Mouse (Mus musculus) Patski (cell line): Measurements from ENCODE around the gene Ssrp1. TPM values are rescaled to one million over a fixed set of nuclear protein-coding genes. Genes with fewer than 3 reads are reported as not detected.
A peak's percentile ranks its signal among the peaks of the same experiment; 100 is the strongest.

Experiments
- ATAC-seq: fragments of 100-300 bp; one replicate; pipeline ENCODE4 v1.8.0; 2021
- CTCF ChIA-PET: fragments of 350-600 bp; sonication (Branson Sonifier 250); formaldehyde crosslinking; loops from one replicate; lab custom pipeline; 2022; ENCODE audit warnings: inconsistent platforms; lab: Charles Lee
- POLR2A ChIA-PET: fragments of 350-600 bp; sonication (Branson Sonifier 250); formaldehyde crosslinking; loops from one replicate; lab custom pipeline; 2022; ENCODE audit warnings: antibody characterized with exemption, inconsistent platforms; lab: Charles Lee
- DNase-seq: peaks from one replicate; pipeline ENCODE4 v3.0.0-alpha.2; 2011; ENCODE audit warnings: low read depth, low spot score
- H3K27me3 ChIP-seq: fragments of 371-371 bp; one replicate; pipeline ENCODE4 v1.5.1; 2021
- CTCF ChIP-seq: fragments of 100-300 bp; IDR thresholded peaks from one replicate; pipeline ENCODE4 v1.5.1; 2021
- in situ Hi-C: fragments of 300-500 bp; cut with MboI; formaldehyde crosslinking; loops from 3 replicates; pipeline ENCODE4 v1.11.1; 2018; ENCODE audit warnings: low pct_unique_long_range_greater_than_20kb, mixed read lengths
- polyA plus RNA-seq: library from polyadenylated mRNA; unstranded; gene quantifications from one replicate; pipeline ENCODE4 v1.2.3, GENCODE M21; 2021

Gene Ssrp1
- polyA plus RNA-seq, 1 experiment from 2014 or later: 224 TPM

GRCm38 (mm10) chr2:85034169-85034568 is 2.9 kb upstream of the Ssrp1 start:
- no peak for TF ChIP-seq CTCF
- H3K27me3 ChIP-seq: no peaks in the 10 kb centered on the region
- ChIA-PET CTCF (interaction anchor here (1.0 kb wide), 1 partner anchor 11 kb away, joined by 3 read pairs; no protein-coding TSS in a partner anchor), POLR2A (no interaction called here)
- in situ Hi-C loops: loop anchor here (25.0 kb wide), 1 partner anchor 572 kb away; no protein-coding TSS in a partner anchor
- DNase-seq (no peak), ATAC-seq (no peak)

GRCm38 (mm10) chr2:85036507-85037046 is 457 bp upstream of the Ssrp1 start:
- ATAC-seq (peak; percentile 7), DNase-seq (no peak)
- in situ Hi-C loops: loop anchor here (25.0 kb wide), 1 partner anchor 574 kb away; no protein-coding TSS in a partner anchor
- ChIA-PET CTCF (interaction anchor here (0.9 to 1.1 kb wide), 2 partner anchors 10 to 87 kb away, joined by 3 read pairs; no protein-coding TSS in a partner anchor), POLR2A (interaction anchor here (0.6 to 1.6 kb wide), 4 partner anchors 9 to 17 kb away, joined by 3 to 5 read pairs (median 4); no protein-coding TSS in a partner anchor)
- no peaks in the 10 kb centered on the region for H3K27me3 ChIP-seq
- TF ChIP-seq CTCF: no peak

- ATAC-seq (no peak), DNase-seq (no peak)
- H3K27me3 ChIP-seq: no peaks in the 10 kb centered on the region
- in situ Hi-C loops: loop anchor here (25.0 kb wide), 1 partner anchor 576 kb away; no protein-coding TSS in a partner anchor
- POLR2A ChIA-PET: no interaction called here
- TF ChIP-seq CTCF: no peak
- CTCF ChIA-PET: no interaction called here
These were observed 1.3 kb downstream of the Ssrp1 start for GRCm38 (mm10) chr2:85038336-85038735.

- no peak for TF ChIP-seq CTCF
- CTCF ChIA-PET: no interaction called here
- in situ Hi-C loops: loop anchor here (25.0 kb wide), 1 partner anchor 581 kb away; no protein-coding TSS in a partner anchor
- POLR2A ChIA-PET: no interaction called here
- ATAC-seq (no peak), DNase-seq (no peak)
- H3K27me3 ChIP-seq: no peaks in the 10 kb centered on the region
These were observed 6.6 kb downstream of the Ssrp1 start for GRCm38 (mm10) chr2:85043623-85044022.

- DNase-seq (no peak), ATAC-seq (no peak)
- TF ChIP-seq CTCF: no peak
- no peaks in the 10 kb centered on the region for H3K27me3 ChIP-seq
- POLR2A ChIA-PET: interaction anchor here (0.8 to 2.8 kb wide), 3 partner anchors 9 to 39 kb away, joined by 3 to 12 read pairs (median 5); partner anchors contain the start of genes P2rx3 and Ssrp1
- CTCF ChIA-PET: interaction anchor here (1.2 kb wide), 1 partner anchor 9 kb away, joined by 3 read pairs; the partner anchor contains the start of genes P2rx3 and Ssrp1
- in situ Hi-C loops: loop anchor here (25.0 kb wide), 1 partner anchor 584 kb away; no protein-coding TSS in a partner anchor
These were observed 9.2 kb downstream of the Ssrp1 start for GRCm38 (mm10) chr2:85046222-85046621.

- DNase-seq: no peak
- POLR2A ChIA-PET: interaction anchor here (1.4 to 2.8 kb wide), 2 partner anchors 10 to 15 kb away, joined by 5 to 12 read pairs; partner anchors contain the start of genes P2rx3 and Ssrp1
- H3K27me3 ChIP-seq: no peaks in the 10 kb centered on the region
- in situ Hi-C loops: loop anchor here (25.0 kb wide), 1 partner anchor 585 kb away; no protein-coding TSS in a partner anchor
- CTCF ChIA-PET: interaction anchor here (1.2 kb wide), 1 partner anchor 10 kb away, joined by 3 read pairs; the partner anchor contains the start of genes P2rx3 and Ssrp1
- TF ChIP-seq CTCF: no peak
- no peak for ATAC-seq
These were observed 10.0 kb downstream of the Ssrp1 start for GRCm38 (mm10) chr2:85047081-85047480.

GRCm38 (mm10) chr2:85047596-85048167 is 10.6 kb downstream of the Ssrp1 start, which contains the start of gene Tnks1bp1:
Tnks1bp1 (plus strand) TSS chr2:85048022.
- no peak for TF ChIP-seq CTCF
- peak; percentile 86 for DNase-seq
- ChIA-PET CTCF (interaction anchor here (1.2 to 3.8 kb wide), 2 partner anchors 8 to 13 kb away, joined by 5 to 14 read pairs; no protein-coding TSS in a partner anchor), POLR2A (interaction anchor here (1.4 to 2.8 kb wide), 2 partner anchors 11 to 14 kb away, joined by 5 to 12 read pairs; partner anchors contain the start of genes P2rx3 and Ssrp1)
- no peaks in the 10 kb centered on the region for H3K27me3 ChIP-seq
- in situ Hi-C loops: loop anchor here (25.0 kb wide), 1 partner anchor 585 kb away; no protein-coding TSS in a partner anchor
- ATAC-seq: peak; percentile 88

GRCm38 (mm10) chr2:85048168-85048751 is 11.2 kb downstream of the Ssrp1 start:
- ATAC-seq (peak; percentile 49), DNase-seq (no peak)
- no peaks in the 10 kb centered on the region for H3K27me3 ChIP-seq
- in situ Hi-C loops: loop anchor here (25.0 kb wide), 1 partner anchor 586 kb away; no protein-coding TSS in a partner anchor
- ChIA-PET CTCF (interaction anchor here (1.2 to 3.8 kb wide), 2 partner anchors 9 to 12 kb away, joined by 5 to 14 read pairs; no protein-coding TSS in a partner anchor), POLR2A (interaction anchor here (0.7 to 2.8 kb wide), 2 partner anchors 13 to 59 kb away, joined by 3 to 12 read pairs; no protein-coding TSS in a partner anchor)
- no peak for TF ChIP-seq CTCF

GRCm38 (mm10) chr2:85049277-85049676 is 12.2 kb downstream of the Ssrp1 start:
- CTCF ChIA-PET: interaction anchor here (3.8 kb wide), 1 partner anchor 11 kb away, joined by 14 read pairs; no protein-coding TSS in a partner anchor
- TF ChIP-seq CTCF: no peak
- in situ Hi-C loops: loop anchor here (25.0 kb wide), 1 partner anchor 587 kb away; no protein-coding TSS in a partner anchor
- POLR2A ChIA-PET: interaction anchor here (0.5 to 2.8 kb wide), 2 partner anchors 12 to 598 kb away, joined by 3 to 12 read pairs; no protein-coding TSS in a partner anchor
- no peak for DNase-seq
- ATAC-seq: no peak
- no peaks in the 10 kb centered on the region for H3K27me3 ChIP-seq
